Mouse (Mus musculus) cerebellum, postnatal 10 days (tissue): ENCODE measurements at regions not wholly inside any gene's neighbourhood (a gene's known extent, or its start where the extent isn't known, plus 50 kb on each side); places are given as distances from the start of the nearest gene placed in this dataset.
"Not testable (repeated sequence)": the region's sequence is repeated elsewhere in the genome, so short reads cannot be mapped to it uniquely, and the experiment has no call there.

ENCODE experiments used
- DNase-seq, 2 experiments: peaks; one replicate each; pipeline ENCODE4 v3.0.0; 2021; ENCODE audit warnings: mixed read lengths in 2 of 2

DNA sequence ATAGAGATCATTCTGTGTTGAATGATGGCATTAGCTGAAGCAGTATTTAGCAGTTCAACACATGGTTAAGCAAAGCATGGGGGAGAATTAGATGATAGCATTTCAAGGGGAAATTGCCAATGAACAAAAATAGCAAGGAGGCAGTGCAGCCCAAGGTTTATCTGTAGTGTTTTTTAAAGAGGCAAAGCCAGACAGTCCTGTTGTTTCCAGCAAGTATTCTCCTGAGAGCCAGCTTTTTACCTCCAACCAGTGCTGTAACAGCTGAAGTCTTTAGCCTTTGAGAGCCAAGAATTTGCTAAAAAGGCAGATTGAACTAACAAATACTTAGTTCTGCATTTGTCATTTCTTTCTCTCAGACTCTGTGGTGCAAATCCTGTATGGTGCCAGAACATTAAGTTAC lies 305.1 kb upstream of the Arx start:
- no peak for DNase-seq

DNA sequence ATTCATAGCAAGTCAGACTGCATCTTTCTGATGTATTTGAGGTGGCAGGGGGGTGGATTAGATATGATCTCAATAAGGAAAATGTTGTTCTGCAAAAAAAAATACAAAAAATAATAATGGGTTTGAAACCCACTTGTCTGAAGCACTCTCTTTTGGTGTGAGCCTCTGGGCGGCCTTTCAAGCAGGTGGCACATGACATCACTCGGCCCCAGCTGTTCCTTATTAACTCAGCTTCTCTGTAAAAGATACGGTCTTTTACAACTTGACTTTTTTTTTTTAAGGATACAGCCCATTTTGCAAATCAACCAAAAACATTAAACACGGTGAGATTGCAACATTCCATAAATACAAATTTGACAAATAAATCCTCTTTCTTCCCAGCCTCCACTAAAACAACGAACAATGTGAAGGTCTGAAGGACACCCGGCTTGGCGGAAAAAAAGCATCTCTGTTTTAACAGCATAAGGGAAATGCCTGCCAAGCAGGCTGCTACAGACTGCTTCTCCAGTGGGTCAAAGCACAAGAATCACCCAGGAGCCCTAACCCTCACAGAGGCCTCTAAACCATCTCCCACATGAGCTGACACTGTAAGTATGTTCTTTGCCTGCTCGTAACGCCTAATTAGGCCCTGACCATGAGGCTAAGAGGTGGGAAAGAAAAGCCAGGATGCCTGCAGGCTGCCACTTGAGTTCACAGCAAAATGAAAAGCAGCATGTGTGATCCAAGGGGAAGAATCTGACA lies 283.8 kb upstream of the Arx start:
- peak in 1 of 2 experiments; percentile 4 for DNase-seq

DNA sequence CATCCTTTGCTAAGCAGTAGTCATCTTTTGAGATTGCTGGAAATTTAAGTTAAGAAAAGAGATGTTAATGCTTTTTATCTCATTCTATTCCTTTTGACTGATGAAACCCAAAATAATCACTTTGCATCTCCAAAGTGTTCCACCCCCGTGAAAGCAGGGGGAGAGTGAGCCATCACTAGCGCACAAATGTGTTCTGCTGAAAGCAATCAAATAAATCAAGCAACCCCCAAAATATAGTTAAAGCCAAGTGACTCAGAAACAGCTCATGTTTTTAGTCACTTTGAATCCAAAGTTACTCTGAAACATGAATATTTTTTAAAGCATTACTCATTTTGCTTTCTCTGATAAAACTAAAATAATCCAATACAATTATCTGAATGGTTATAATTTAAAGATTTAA lies 279.6 kb upstream of the Arx start:
- DNase-seq: no peak

DNA sequence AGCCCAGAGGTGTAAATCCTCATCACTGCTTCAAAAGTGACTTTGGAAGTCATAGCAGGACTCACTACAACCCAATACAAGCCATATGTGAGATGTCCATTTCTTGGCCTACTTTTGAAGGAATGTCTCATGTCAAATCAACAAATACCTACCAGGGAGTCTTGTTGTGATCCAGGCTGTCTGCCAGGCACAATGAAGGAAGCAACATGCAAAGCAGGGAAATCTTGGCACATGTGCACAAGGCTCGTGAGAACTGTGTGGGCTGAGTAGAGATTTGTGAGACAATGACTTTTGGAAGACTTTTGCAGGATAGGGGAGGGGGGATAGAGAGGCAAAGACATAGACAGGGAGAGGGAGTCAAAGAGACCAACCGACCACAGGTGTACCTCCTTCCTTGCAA lies 274.7 kb upstream of the Arx start:
- DNase-seq: peak; percentile 2 to 28

DNA sequence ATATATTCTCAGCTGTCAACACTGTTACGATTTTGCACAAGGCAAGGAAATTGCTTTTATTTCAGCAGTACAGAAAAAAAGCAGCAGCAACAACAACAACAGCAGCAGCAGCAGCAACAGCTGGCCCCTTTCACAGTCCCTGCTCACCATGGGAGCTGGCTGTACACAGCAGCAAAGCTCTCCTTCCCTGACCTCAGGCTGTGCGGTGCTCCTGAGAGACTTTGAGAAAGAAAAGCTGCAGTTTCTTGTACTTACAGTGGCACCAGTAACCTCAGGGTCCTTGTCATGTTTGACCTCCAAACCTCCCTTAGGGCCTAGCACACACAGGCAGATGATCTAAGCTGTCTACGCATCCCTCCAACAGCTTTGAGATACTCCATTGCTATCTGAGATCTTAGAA lies 269.9 kb upstream of the Arx start:
- DNase-seq: no peak

DNA sequence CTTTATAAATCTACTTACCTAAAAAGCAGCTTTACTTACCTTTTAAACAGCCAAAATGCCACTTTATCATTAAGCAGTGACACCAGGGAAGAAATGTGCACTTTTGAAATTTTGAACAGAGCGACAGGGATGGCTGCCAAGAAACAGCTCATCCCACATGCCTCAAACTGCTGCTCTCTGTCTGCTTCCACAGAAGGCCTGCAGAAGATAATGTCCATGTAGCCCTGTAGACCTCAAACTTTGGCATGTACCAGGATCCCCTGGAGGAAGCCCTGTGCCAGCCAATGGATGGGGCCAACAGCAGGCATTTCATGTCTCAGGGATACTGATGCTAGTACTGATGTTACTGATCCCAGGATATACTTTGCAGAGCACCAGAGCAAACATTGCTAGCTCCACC lies 245.1 kb upstream of the Arx start:
- DNase-seq: peak; percentile 45 to 71

DNA sequence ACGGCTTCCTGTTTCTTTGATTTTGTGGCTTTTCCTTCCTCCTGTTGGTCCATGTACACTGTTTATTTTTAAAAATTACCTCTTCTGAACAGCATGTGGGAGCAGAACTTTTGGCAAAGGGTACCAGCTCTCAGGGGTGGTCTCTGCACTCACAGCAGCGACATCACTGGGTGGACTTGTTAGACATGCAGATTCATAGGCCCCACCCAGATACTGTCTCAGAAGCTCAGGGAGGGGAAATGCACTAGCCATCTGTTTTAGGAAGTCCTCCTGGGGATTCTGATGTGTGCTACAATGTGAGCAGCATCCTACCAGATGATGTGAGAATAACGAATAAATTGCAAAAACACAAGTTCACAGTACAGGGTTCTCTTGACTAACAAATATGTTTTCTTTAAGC lies 243.5 kb upstream of the Arx start:
- peak; percentile 16 to 41 for DNase-seq

DNA sequence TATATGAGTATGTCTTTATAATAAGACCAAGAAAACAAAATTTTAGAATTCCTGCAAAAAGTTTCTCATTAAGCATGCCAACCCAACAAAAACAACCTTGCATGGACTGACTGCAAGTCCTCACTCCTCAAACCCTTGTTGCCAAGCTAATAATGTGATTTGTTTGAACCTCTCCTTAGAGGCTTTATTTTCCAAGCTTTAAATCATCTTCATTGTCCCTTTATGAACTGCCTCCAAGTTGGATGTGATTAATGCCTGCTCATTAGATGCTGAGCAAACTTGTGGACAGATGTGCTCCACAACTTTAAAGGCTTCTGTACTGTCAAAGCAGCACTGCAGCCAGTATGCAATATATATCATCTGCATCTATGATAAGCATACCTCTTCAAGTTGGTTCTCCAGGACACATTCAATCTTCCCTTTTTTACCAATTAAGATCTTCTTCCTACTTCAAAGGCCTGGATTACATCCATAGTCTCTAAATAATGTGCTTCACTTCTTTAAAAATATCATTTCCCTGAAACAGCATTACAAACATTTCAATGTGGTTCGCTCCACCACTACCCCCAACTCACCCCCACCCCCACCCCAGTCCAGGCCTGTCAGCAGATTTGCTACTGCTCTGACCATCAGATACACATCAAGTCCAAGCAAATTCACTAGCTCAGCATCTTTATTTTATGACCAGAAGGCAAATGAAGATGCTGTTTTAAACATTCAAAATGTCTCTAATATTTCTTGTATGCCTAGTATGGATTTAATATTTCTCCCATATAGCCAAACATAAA lies 237.1 kb upstream of the Arx start:
- no peak for DNase-seq

DNA sequence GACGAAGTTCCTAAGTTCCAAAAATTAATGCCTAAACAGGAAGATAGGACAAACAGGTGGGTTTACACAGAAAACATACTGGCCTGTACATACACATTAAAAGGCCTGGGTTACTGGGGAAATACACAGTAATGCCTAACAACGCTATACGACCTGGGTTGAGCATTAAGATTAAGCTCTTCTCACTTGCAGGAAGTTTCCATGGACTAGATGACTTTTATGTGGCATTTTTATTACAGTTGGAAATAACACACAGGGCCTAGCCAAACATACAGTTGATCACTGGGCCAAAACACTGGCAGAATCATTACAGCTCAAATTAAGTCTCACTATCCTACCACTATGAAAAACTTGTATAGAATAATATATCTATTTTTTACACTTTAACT lies 236.5 kb upstream of the Arx start:
- DNase-seq: no peak

DNA sequence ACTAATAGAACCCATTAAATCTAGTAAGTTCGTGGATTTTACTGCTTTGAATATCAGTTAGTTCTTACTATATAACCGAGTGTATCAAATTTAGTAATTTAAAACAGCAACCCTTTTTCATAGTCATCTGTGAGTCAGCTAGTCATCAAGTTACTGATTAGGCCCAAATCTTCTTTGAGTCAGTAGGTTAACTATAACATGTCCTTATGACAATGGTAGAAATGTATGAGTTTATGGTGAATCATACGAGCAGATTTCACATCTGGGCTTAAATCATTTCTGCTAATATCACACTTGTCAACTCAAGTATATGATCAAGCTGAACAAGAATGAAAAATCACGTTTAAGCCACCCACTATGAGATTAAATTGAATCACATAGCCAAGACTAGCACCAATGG lies 226.7 kb upstream of the Arx start:
- DNase-seq: no peak

DNA sequence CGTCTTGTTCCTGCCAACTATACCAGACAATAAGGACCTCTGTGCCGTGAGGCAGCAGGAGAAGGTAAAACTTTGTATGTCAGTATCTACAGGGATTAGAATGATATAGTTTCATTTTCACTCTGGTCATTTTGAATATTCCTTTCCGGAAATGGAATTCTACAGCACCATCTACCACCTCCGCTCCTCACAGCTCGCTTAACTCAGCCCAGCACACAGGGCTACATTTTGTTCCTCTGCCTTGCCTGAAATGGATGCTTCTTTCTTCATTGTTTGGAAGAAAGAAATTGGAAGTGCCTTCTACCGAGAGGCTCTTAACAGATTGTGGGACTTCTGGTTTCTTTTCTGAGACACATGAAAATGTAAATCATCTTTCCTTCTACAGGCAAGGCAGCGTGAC lies 217.4 kb upstream of the Arx start:
- DNase-seq: no peak

DNA sequence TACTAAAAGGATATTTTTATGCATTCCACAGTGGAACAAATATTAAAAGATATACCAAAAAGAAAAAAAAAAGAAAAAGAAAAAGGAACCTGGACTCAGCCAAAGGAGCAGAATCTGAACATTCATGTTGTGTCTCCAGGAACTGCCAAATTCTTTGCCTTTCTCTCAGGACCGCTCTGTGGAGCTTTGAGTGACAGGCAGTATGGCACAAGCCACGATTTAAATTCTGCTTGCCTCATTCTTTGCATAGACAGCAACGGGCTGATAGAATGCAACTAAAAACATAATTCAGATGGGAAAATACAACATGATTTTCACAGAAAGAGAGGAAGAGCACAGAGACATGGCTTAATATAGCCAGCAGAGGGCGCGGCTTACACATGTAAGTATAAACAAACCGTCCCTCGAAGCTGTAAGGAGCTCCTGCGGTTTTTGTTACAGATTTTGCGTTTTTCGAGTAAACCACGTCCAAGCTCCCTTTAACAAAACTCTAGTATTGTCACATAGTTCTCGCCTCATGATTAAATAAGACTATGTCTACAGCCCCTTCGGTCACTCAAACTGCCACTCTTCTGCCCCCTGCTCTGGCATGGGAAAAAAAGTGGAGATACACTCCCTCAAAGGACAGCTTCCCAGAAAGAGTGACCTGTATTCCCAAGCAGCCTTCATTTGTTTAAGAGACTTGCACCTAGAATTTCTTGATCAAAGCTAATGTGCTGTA lies 216.5 kb upstream of the Arx start:
- peak; percentile 72 to 75 for DNase-seq

DNA sequence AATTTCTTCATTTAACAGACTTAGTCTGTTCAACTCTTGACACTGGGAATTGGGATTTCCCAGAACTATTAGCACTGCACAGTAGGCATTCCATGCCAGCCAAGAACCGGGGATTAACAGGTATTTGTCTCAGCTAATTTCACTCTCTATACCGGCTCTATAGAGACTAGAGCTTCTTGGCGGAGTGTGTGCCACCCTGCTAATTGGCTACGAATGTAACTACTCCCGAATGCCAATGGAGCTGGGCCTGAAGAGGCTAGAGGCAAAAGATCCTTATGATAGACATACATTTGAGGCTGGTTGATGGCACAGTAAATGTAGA lies 216.0 kb upstream of the Arx start:
- peak; percentile 7 to 29 for DNase-seq

DNA sequence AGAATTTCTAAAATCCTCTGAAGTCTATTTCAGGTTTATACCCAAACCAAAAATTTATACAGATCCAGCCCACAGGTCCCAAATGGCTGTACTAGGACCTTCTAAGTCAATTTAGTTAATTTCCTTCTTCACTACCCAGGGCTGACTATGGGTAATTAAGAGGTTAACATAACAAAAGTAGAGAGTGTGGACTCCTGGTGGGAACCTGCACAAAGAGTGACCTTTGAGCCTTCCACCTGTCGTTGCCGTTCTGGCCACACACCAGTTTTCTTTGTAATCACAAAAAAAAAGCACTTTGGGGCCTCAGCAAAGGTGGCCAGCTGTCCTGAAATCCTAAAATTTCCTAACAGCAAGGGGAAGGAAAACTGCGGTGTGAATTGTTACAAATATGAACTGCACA lies 197.3 kb upstream of the Arx start:
- DNase-seq: no peak

DNA sequence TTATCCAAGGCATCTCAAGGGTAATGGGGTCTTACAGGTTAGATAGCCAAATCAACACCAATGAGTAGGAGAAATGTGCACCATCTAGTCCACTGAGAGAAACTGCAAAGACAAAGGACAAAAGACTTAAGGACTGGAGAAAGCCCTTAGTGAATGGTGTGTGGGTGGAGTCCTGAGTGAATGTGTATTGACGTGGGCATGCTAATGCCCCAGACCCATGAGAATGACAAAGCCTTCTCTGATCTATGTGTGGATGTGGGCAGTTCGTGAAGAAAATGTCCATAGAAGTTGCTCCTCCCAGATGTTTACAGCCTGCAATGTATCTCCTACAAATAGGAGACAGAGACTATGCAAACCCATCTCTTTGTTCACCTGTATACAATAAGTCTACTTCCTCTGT lies 188.7 kb upstream of the Arx start:
- no peak for DNase-seq

DNA sequence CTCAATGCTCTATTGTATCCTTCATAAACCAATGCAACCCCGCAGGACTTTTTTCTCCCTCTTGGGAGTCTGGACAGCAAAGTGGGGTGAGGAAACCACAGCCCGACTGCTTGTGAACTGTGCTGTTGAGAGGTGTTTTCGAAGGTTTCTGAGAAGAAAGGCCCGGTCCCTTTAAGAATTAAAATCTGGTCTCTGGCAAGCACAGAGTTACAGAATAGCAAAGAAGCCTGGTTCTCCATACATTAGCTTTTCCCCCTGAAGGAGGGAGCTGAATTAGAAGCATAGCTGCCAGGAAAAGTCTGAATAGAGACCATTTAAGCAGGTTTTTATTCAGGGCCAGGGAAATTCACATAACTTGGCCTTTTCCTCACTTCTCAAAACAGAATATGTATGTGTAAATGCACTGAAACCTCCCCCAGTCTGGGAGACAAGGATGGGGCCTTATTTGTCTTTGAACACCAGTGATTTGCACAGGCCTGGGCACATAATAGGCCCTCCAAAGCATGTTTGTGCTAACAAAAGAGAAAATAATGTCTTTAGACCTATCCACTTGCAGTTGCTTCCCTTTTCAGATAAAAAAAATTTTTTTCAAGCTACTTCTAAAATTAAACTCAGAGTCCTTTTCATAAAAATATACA lies 178.2 kb upstream of the Arx start:
- DNase-seq: no peak

DNA sequence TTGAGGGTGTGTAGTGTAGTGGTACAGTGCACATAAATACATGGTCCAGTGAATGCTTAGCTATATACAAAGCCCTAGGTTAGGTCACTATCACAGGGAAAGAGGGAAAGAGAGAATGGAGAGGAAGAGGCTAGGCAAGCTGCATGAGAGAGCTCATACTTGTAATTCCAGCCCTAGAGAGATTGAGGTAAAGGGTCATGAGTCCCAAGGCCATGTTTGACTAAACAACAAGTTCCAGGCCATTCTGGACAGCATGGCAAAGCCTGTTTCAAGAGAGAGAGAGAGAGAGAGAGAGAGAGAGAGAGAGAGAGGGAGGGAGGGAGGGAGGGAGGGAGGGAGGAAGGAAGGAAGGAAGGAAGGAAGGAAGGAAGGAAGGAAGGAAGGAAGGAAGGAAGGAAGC lies 131.9 kb upstream of the Arx start:
- not testable (repeated sequence) for DNase-seq

DNA sequence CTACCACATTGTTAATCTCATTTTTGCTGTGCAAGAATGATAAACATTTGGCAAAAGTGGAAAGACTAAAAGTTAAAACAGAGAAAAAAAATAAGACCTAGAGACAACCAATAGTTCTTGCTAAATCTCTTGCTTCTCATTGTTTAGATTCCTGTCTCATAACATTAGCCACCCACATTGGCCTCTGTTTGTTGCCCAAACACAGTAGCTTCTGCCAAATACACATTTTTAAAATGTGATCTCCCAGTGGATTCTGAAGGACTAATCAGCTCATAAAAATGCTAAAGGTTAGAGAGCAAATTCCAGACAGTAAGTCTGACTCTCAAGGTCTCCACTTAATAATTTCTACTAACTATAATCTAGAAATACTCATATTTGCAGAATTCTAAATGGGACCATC lies 127.1 kb upstream of the Arx start:
- DNase-seq: no peak

DNA sequence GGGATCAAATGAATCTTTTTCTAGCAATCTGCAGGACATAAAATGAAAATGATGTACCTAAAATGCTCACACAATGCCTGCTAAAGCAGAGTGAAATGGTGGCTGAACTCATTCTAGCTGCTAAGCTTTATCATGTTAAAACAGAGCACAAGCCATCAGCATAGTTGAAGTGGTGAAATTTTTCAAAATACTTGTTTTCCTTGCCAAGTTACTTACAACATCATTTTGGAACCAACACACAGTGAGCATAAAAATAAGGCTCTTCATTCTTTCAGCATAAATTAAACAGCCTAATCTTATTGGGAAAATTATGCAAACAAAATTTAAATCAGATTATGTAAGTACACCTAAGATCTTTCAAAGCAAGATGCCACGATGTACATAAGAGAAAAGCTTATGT lies 125.3 kb upstream of the Arx start:
- DNase-seq: no peak
